In genomic region chr13:5107454-5107853, GRCm38 (mm10) we compare ENCODE assay signal across 27 mouse cellular contexts.
DNase-seq lines count a peak whose midpoint lies in the region; ATAC-seq lines count a peak whose summit lies in the region.
"Had no signal": no experiment of that assay in that cellular context is flagged by ENCODE, and none has a peak within 500 bp of the region (broad histone marks: within the 10 kb centered on the region; RNA-seq: fewer than 3 reads in every experiment).

No protein-coding gene starts in this region.

- ATAC-seq in forebrain, embryonic 14.5 days = peak; percentile 29; the same call in 1 of the 2 replicates
- ATAC-seq in forebrain, embryonic 12.5 days (ENCODE audit: low FRiP score) = no peak
- 0 out of 2 replicates have a peak, but pooled peaks have one; percentile 42 for ATAC-seq in midbrain, embryonic 16.5 days
- ATAC-seq in midbrain, embryonic 11.5 days (ENCODE audit: low FRiP score) = no peak
- ATAC-seq: hindbrain, embryonic 16.5 days; intestine, embryonic 15.5 days; liver, embryonic 12.5 days had no signal

- H3K9me3 ChIP-seq in forebrain, embryonic 14.5 days (replicated peaks; ENCODE audit: control insufficient read depth, low read length) = no peaks in the 10 kb centered on the region
- H3K9me3 ChIP-seq in forebrain, embryonic 12.5 days = no peaks in the 10 kb centered on the region
- H3K9me3 ChIP-seq in midbrain, embryonic 16.5 days (replicated peaks; ENCODE audit: control insufficient read depth, low read length, poor library complexity, severe bottlenecking) = no peaks in the 10 kb centered on the region
- no peaks in the 10 kb centered on the region for H3K9me3 ChIP-seq in midbrain, embryonic 11.5 days (ENCODE audit: control insufficient read depth, low read length)
- H3K9me3 ChIP-seq: embryonic facial prominence, embryonic 10.5 days; heart, embryonic 13.5 days; intestine, embryonic 15.5 days; limb, embryonic 13.5 days; liver, embryonic 12.5 days; midbrain, embryonic 12.5 days had no signal

- DNase-seq in forebrain, embryonic 14.5 days (ENCODE audit: low spot score) = peak; percentile 32
- no peak for DNase-seq in midbrain, embryonic 11.5 days (ENCODE audit: low spot score, missing footprints)
- DNase-seq in layer of hippocampus, adult 9-11 months = peak; percentile 32
- no peak for DNase-seq in thymus, postnatal 0 days (ENCODE audit: low spot score)
- no peak for DNase-seq in spleen, postnatal 36 days (ENCODE audit: low spot score in 2 of 2)
- DNase-seq in heart, adult 9 months (ENCODE audit: low spot score in 2 of 2) = no peak
- DNase-seq: adrenal gland, postnatal 10 days; cerebellum, adult 11 months; cerebellum, adult 9-11 months; gastrocnemius, postnatal 25 days; heart, adult 18-20 months; heart, postnatal 14 days; kidney, adult 8-10 months; kidney, postnatal 14 days; lung, adult 18-20 months; lung, postnatal 10 days; right cerebral cortex, adult 18-20 months; thymus, adult 2 months had no signal

- H3K4me1 ChIP-seq in forebrain, embryonic 14.5 days (ENCODE audit: control insufficient read depth, insufficient read depth, low read length) = no peaks in the 10 kb centered on the region
- H3K4me1 ChIP-seq in forebrain, embryonic 12.5 days = no peaks in the 10 kb centered on the region
- no peaks in the 10 kb centered on the region; the same call in 1 of the 2 replicates for H3K4me1 ChIP-seq in midbrain, embryonic 16.5 days (ENCODE audit: control insufficient read depth, insufficient read depth, low read length)
- H3K4me1 ChIP-seq in midbrain, embryonic 11.5 days (ENCODE audit: control insufficient read depth, insufficient read depth, low read length) = no peaks in the 10 kb centered on the region
- H3K4me1 ChIP-seq: embryonic facial prominence, embryonic 10.5 days; intestine, embryonic 15.5 days; limb, embryonic 13.5 days; liver, embryonic 12.5 days; midbrain, embryonic 12.5 days had no signal

- H3K36me3 ChIP-seq in forebrain, embryonic 14.5 days (ENCODE audit: control insufficient read depth, insufficient read depth, low read length) = no peaks in the 10 kb centered on the region
- no peaks in the 10 kb centered on the region for H3K36me3 ChIP-seq in forebrain, embryonic 12.5 days (replicated peaks)
- H3K36me3 ChIP-seq in midbrain, embryonic 16.5 days (ENCODE audit: control insufficient read depth, insufficient read depth, low read length) = no peaks in the 10 kb centered on the region
- H3K36me3 ChIP-seq in midbrain, embryonic 11.5 days (ENCODE audit: control insufficient read depth, insufficient read depth, low read length) = no peaks in the 10 kb centered on the region
- H3K36me3 ChIP-seq: embryonic facial prominence, embryonic 10.5 days; heart, embryonic 13.5 days; intestine, embryonic 15.5 days; limb, embryonic 13.5 days; liver, embryonic 12.5 days; midbrain, embryonic 12.5 days had no signal

- 73% methylated on average over 5 of the region's 5 CpGs for whole genome bisulfite sequencing in forebrain, embryonic 14.5 days
- WGBS in forebrain, embryonic 12.5 days = 81% methylated on average over 5 of the region's 5 CpGs
- 70% methylated on average over 5 of the region's 5 CpGs for WGBS in midbrain, embryonic 16.5 days
- WGBS in midbrain, embryonic 11.5 days = 88% methylated on average over 5 of the region's 5 CpGs

- H3K9ac ChIP-seq in forebrain, embryonic 14.5 days (ENCODE audit: low read length) = no peak overlapping the region
- no peak overlapping the region for H3K9ac ChIP-seq in forebrain, embryonic 12.5 days
- no peak overlapping the region for H3K9ac ChIP-seq in midbrain, embryonic 16.5 days (ENCODE audit: low read depth, low read length)
- no peak overlapping the region for H3K9ac ChIP-seq in midbrain, embryonic 11.5 days (ENCODE audit: low read length)
- H3K9ac ChIP-seq: heart, embryonic 13.5 days; intestine, embryonic 15.5 days; limb, embryonic 13.5 days; liver, embryonic 12.5 days; midbrain, embryonic 12.5 days had no signal

- H3K27ac ChIP-seq in forebrain, embryonic 14.5 days (ENCODE audit: low read depth, low read length) = no peak overlapping the region
- H3K27ac ChIP-seq in forebrain, embryonic 12.5 days = no peak overlapping the region
- peak overlapping the region; percentile 33; the same call in 1 of the 2 replicates for H3K27ac ChIP-seq in midbrain, embryonic 16.5 days (ENCODE audit: low read length)
- no peak overlapping the region for H3K27ac ChIP-seq in midbrain, embryonic 11.5 days (ENCODE audit: low read depth, low read length)
- H3K27ac ChIP-seq: embryonic facial prominence, embryonic 10.5 days; heart, embryonic 13.5 days; intestine, embryonic 15.5 days; limb, embryonic 13.5 days; liver, embryonic 12.5 days; midbrain, embryonic 12.5 days had no signal

- no peaks in the 10 kb centered on the region for H3K27me3 ChIP-seq in forebrain, embryonic 14.5 days (replicated peaks; ENCODE audit: control insufficient read depth, insufficient read depth, low read length)
- H3K27me3 ChIP-seq in forebrain, embryonic 12.5 days = no peaks in the 10 kb centered on the region
- no peaks in the 10 kb centered on the region for H3K27me3 ChIP-seq in midbrain, embryonic 16.5 days (ENCODE audit: control insufficient read depth, insufficient read depth, low read depth, low read length)
- H3K27me3 ChIP-seq in midbrain, embryonic 11.5 days (ENCODE audit: control insufficient read depth, insufficient read depth, low read length) = no peaks in the 10 kb centered on the region
- H3K27me3 ChIP-seq: heart, embryonic 13.5 days; intestine, embryonic 15.5 days; limb, embryonic 13.5 days; liver, embryonic 12.5 days; midbrain, embryonic 12.5 days had no signal

- no peak overlapping the region for H3K4me2 ChIP-seq in forebrain, embryonic 14.5 days (ENCODE audit: low read length)
- H3K4me2 ChIP-seq in forebrain, embryonic 12.5 days = no peak overlapping the region
- H3K4me2 ChIP-seq in midbrain, embryonic 16.5 days (ENCODE audit: low read length) = no peak overlapping the region
- H3K4me2 ChIP-seq in midbrain, embryonic 11.5 days = no peak overlapping the region
- H3K4me2 ChIP-seq: heart, embryonic 13.5 days; intestine, embryonic 15.5 days; limb, embryonic 13.5 days; liver, embryonic 12.5 days; midbrain, embryonic 12.5 days had no signal

- no peak overlapping the region for H3K4me3 ChIP-seq in forebrain, embryonic 14.5 days (ENCODE audit: low read depth, low read length)
- H3K4me3 ChIP-seq in forebrain, embryonic 12.5 days (replicated peaks) = no peak overlapping the region
- no peak overlapping the region for H3K4me3 ChIP-seq in midbrain, embryonic 16.5 days (ENCODE audit: low read depth, low read length)
- no peak overlapping the region for H3K4me3 ChIP-seq in midbrain, embryonic 11.5 days (ENCODE audit: low read depth, low read length)
- H3K4me3 ChIP-seq: embryonic facial prominence, embryonic 10.5 days; heart, embryonic 13.5 days; intestine, embryonic 15.5 days; limb, embryonic 13.5 days; liver, embryonic 12.5 days; midbrain, embryonic 12.5 days had no signal

Comparison
In these comparisons a context has a peak if more than half of its experiments do, and no peak if none do; other contexts are left out.
1. ATAC-seq: peak in forebrain, embryonic 14.5 days (single experiment) and midbrain, embryonic 16.5 days (single experiment); none in forebrain, embryonic 12.5 days (single experiment) and midbrain, embryonic 11.5 days (single experiment).
2. DNase-seq: peak in forebrain, embryonic 14.5 days (single experiment) and layer of hippocampus, adult 9-11 months (single experiment); none in midbrain, embryonic 11.5 days (single experiment), thymus, postnatal 0 days (single experiment), spleen, postnatal 36 days (0 of 2) and heart, adult 9 months (0 of 2).